8 mouse cellular contexts compared by ENCODE assay signal in genomic region chr6:147092136-147092535, GRCm38 (mm10). TPM values are rescaled to one million over a fixed set of nuclear protein-coding genes. Genes with fewer than 3 reads are reported as not detected.
DNase-seq lines count a peak whose midpoint lies in the region; ATAC-seq and TF ChIP-seq lines count a peak whose summit lies in the region.

No protein-coding gene starts in this region.

- peak overlapping the region; percentile 94 for H3K4me2 ChIP-seq in neural tube, embryonic 11.5 days (ENCODE audit: low read depth)
- peak overlapping the region; percentile 95 for H3K4me2 ChIP-seq in hindbrain, embryonic 14.5 days (replicated peaks)

- H3K4me3 ChIP-seq in neural tube, embryonic 11.5 days (ENCODE audit: low read depth, low read length) = peak overlapping the region; percentile 69
- peak overlapping the region; percentile 94 for H3K4me3 ChIP-seq in hindbrain, embryonic 14.5 days (replicated peaks; ENCODE audit: low read length)
- H3K4me3 ChIP-seq in small intestine, adult 2 months (ENCODE audit: low read depth, low read length) = peak overlapping the region; percentile 87

- peaks cover 9% of the 10 kb centered on the region; the same call in 1 of the 2 replicates for H3K4me1 ChIP-seq in neural tube, embryonic 11.5 days (ENCODE audit: control insufficient read depth, insufficient read depth, low read length)
- peaks cover 30% of the 10 kb centered on the region for H3K4me1 ChIP-seq in hindbrain, embryonic 14.5 days (replicated peaks; ENCODE audit: control insufficient read depth, insufficient read depth, low read length)
- peaks cover 5% of the 10 kb centered on the region for H3K4me1 ChIP-seq in small intestine, adult 2 months (ENCODE audit: control insufficient read depth, insufficient read depth, insufficient read length, low read length)

- WGBS in neural tube, embryonic 11.5 days = 2% methylated on average over 15 of the region's 15 CpGs
- 1% methylated on average over 15 of the region's 15 CpGs for WGBS in hindbrain, embryonic 14.5 days
- WGBS in small intestine, adult 2 months = 2% methylated on average over 15 of the region's 15 CpGs

- H3K9me3 ChIP-seq in neural tube, embryonic 11.5 days (ENCODE audit: control insufficient read depth, low read length) = no peaks in the 10 kb centered on the region
- no peaks in the 10 kb centered on the region for H3K9me3 ChIP-seq in hindbrain, embryonic 14.5 days (ENCODE audit: control insufficient read depth, low read length)

- no peak overlapping the region; the same call in 1 of the 2 replicates for H3K27ac ChIP-seq in neural tube, embryonic 11.5 days (ENCODE audit: low read depth, low read length)
- peak overlapping the region; percentile 94 for H3K27ac ChIP-seq in hindbrain, embryonic 14.5 days
- H3K27ac ChIP-seq in small intestine, adult 2 months (ENCODE audit: insufficient read depth, low read depth, low read length) = no peak overlapping the region

- no peaks in the 10 kb centered on the region for H3K27me3 ChIP-seq in neural tube, embryonic 11.5 days (ENCODE audit: control insufficient read depth, insufficient read depth, low read length)
- H3K27me3 ChIP-seq in hindbrain, embryonic 14.5 days (ENCODE audit: control insufficient read depth, insufficient read depth, low read length) = no peaks in the 10 kb centered on the region
- H3K27me3 ChIP-seq in small intestine, adult 2 months (ENCODE audit: control insufficient read depth, insufficient read depth, low read length) = no peaks in the 10 kb centered on the region

- no peak for TF ChIP-seq POLR2A in small intestine, adult 2 months (IDR thresholded peaks at IDR 0.05; ENCODE audit: low read depth, low read length)

- no peak; the same call in none of the 2 replicates for ATAC-seq in neural tube, embryonic 11.5 days (ENCODE audit: insufficient read depth, low FRiP score, low TSS enrichment)
- peak; percentile 2; the same call in 1 of the 2 replicates for ATAC-seq in hindbrain, embryonic 14.5 days (ENCODE audit: low FRiP score)
- peak; percentile 36 for ATAC-seq in megakaryocyte progenitor cell, adult 5-6 weeks (replicated peaks; ENCODE audit: poor library complexity)

- no peaks in the 10 kb centered on the region; the same call in 1 of the 2 replicates for H3K36me3 ChIP-seq in neural tube, embryonic 11.5 days (ENCODE audit: control insufficient read depth, insufficient read depth, low read length)
- H3K36me3 ChIP-seq in hindbrain, embryonic 14.5 days (replicated peaks; ENCODE audit: control insufficient read depth, insufficient read depth) = peaks cover 3% of the 10 kb centered on the region; the same call in 1 of the 2 replicates
- H3K36me3 ChIP-seq in small intestine, adult 2 months (ENCODE audit: control insufficient read depth, insufficient read depth, low read length) = peaks cover 2% of the 10 kb centered on the region; the same call in 1 of the 2 replicates

- TF ChIP-seq CTCF in small intestine, adult 2 months (IDR thresholded peaks at IDR 0.05; ENCODE audit: extremely low read depth, insufficient read length, insufficient replicate concordance, low read depth, low read length) = no peak

- peak overlapping the region; percentile 77 for H3K9ac ChIP-seq in neural tube, embryonic 11.5 days (ENCODE audit: low read length)
- H3K9ac ChIP-seq in hindbrain, embryonic 14.5 days = peak overlapping the region; percentile 95

- DNase-seq in neural tube, embryonic 11.5 days (ENCODE audit: low spot score) = peak; percentile 44
- no peak for DNase-seq in neural tube, embryonic 10.5 days (ENCODE audit: extremely low spot score, low spot score)
- DNase-seq in cerebellum, postnatal 4 days (ENCODE audit: low spot score in 2 of 2) = peak; percentile 31 to 62
- peak; percentile 42 for DNase-seq in gastrocnemius, adult 18-20 months (ENCODE audit: low spot score)
- peak; percentile 51 for DNase-seq in hindbrain, embryonic 14.5 days (ENCODE audit: low spot score)
- peak; percentile 20 to 31 for DNase-seq in left cerebral cortex, adult 9 months (ENCODE audit: low spot score in 2 of 2)

RNA-seq across cellular contexts. Expression of gene Klhl42, which starts 1.0 kb away (rescaled TPM):
- 8.4 and 10.0 TPM in 2 replicates for polyA plus RNA-seq in neural tube, embryonic 11.5 days (2014; fragmentation: Nextera tagmentation; extraction: Ambion mirVana)
- total RNA-seq in gastrocnemius, adult 18-20 months (2021) = 1 to 10 TPM; 1.2 to 1.5 TPM
- polyA plus RNA-seq in hindbrain, embryonic 14.5 days (2014; fragmentation: Nextera tagmentation; extraction: Ambion mirVana) = 11.0 and 12.4 TPM in 2 replicates
- 8.0 and 9.7 TPM in 2 replicates for total RNA-seq in megakaryocyte progenitor cell, adult 5-6 weeks (2015)
- 6.5 and 7.6 TPM in 2 replicates for total RNA-seq in megakaryocyte progenitor cell, adult 5-6 weeks (2017)
- 3.9 and 6.4 TPM in 2 replicates for polyA plus RNA-seq in small intestine, adult 2 months (2012; rRNA removed)

RNA-seq across cellular contexts. Expression of gene Mansc4, which starts 5.3 kb away (rescaled TPM):
- polyA plus RNA-seq in neural tube, embryonic 11.5 days (2014; fragmentation: Nextera tagmentation; extraction: Ambion mirVana) = 0.22 and 0.32 TPM in 2 replicates
- total RNA-seq in gastrocnemius, adult 18-20 months (2021) = under 1 TPM in 1 of 2 experiments, not detected in 1; 0.21 TPM
- 0.43 and 1.4 TPM in 2 replicates for polyA plus RNA-seq in hindbrain, embryonic 14.5 days (2014; fragmentation: Nextera tagmentation; extraction: Ambion mirVana)
- total RNA-seq in megakaryocyte progenitor cell, adult 5-6 weeks (2015) = not detected in 2 replicates
- total RNA-seq in megakaryocyte progenitor cell, adult 5-6 weeks (2017) = not detected in 2 replicates
- polyA plus RNA-seq in small intestine, adult 2 months (2012; rRNA removed) = 0.24 TPM in 1 of 2 replicates, not detected in the other

RNA-seq across cellular contexts. Expression of gene Mrps35, which starts 49.6 kb away (rescaled TPM):
- 90.0 and 103 TPM in 2 replicates for polyA plus RNA-seq in neural tube, embryonic 11.5 days (2014; fragmentation: Nextera tagmentation; extraction: Ambion mirVana)
- 10 to 100 TPM; 41.8 to 44.5 TPM for total RNA-seq in gastrocnemius, adult 18-20 months (2021)
- 76.8 and 78.3 TPM in 2 replicates for polyA plus RNA-seq in hindbrain, embryonic 14.5 days (2014; fragmentation: Nextera tagmentation; extraction: Ambion mirVana)
- 101 and 103 TPM in 2 replicates for total RNA-seq in megakaryocyte progenitor cell, adult 5-6 weeks (2015)
- 87.8 and 94.0 TPM in 2 replicates for total RNA-seq in megakaryocyte progenitor cell, adult 5-6 weeks (2017)
- polyA plus RNA-seq in small intestine, adult 2 months (2012; rRNA removed) = 3.8 and 7.7 TPM in 2 replicates

RNA-seq across cellular contexts. Expression of gene Rep15, which starts 59.8 kb away (rescaled TPM):
- polyA plus RNA-seq in neural tube, embryonic 11.5 days (2014; fragmentation: Nextera tagmentation; extraction: Ambion mirVana) = 0.62 and 0.70 TPM in 2 replicates
- under 1 TPM; 0.41 to 0.74 TPM for total RNA-seq in gastrocnemius, adult 18-20 months (2021)
- 0.50 and 0.65 TPM in 2 replicates for polyA plus RNA-seq in hindbrain, embryonic 14.5 days (2014; fragmentation: Nextera tagmentation; extraction: Ambion mirVana)
- 0.27 TPM in 1 of 2 replicates, not detected in the other for total RNA-seq in megakaryocyte progenitor cell, adult 5-6 weeks (2015)
- 0.41 TPM in 1 of 2 replicates, not detected in the other for total RNA-seq in megakaryocyte progenitor cell, adult 5-6 weeks (2017)
- 5.7 and 6.3 TPM in 2 replicates for polyA plus RNA-seq in small intestine, adult 2 months (2012; rRNA removed)
